Mouse (Mus musculus) testis, adult 2 months (tissue): ENCODE results near the gene Zbtb16.

Experiments
- CTCF ChIP-seq: fragments of 200-500 bp; IDR thresholded peaks from 2 replicates; pipeline ENCODE4 v1.5.1; 2012; ENCODE audit warnings: low read depth, mild to moderate bottlenecking, inconsistent platforms, low read length, moderate library complexity; ENCODE audit not compliant: control insufficient read depth, insufficient read depth, insufficient replicate concordance
- POLR2A ChIP-seq: fragments of 200-500 bp; IDR thresholded peaks from 2 replicates; pipeline ENCODE4 v1.6.1; 2012; ENCODE audit warnings: low read depth, mild to moderate bottlenecking, inconsistent platforms, low read length, moderate library complexity; ENCODE audit not compliant: control insufficient read depth

GRCm38 (mm10) chr9:48721172-48721571, 114.8 kb downstream of the Zbtb16 start:
- no peak for TF ChIP-seq POLR2A
- no peak for TF ChIP-seq CTCF
